Mouse (Mus musculus) gastrocnemius, postnatal 4 days (tissue): ENCODE data around the gene Gm21704. TPM values are rescaled to one million over a fixed set of nuclear protein-coding genes. Genes with fewer than 3 reads are reported as not detected.
"Not testable (repeated sequence)": the region's sequence is repeated elsewhere in the genome, so short reads cannot be mapped to it uniquely, and the experiment has no call there.

Experiments
- DNase-seq, 2 experiments: peaks; one replicate each; pipeline ENCODE4 v3.0.0; 2021 to 2022; ENCODE audit warnings: low spot score in 2 of 2, mixed read lengths in 2 of 2
- long read RNA-seq, 2 experiments: library from polyadenylated mRNA; stranded (forward); transcript quantifications; one replicate each; pipeline ENCODE4 v2.0.0; 2021
- total RNA-seq, 2 experiments: library from RNA; stranded (reverse); gene quantifications; 2 replicates each; pipeline ENCODE4 v1.2.3; 2021

Gm21704 gene
- not detected for total RNA-seq
- long read RNA-seq, experiment 1: 0 reads
- long read RNA-seq, experiment 2: 0 reads

GRCm38 (mm10) chrY:3410067-3410466 lies at the start of gene Gm21704, which contains the start of gene Gm21708:
Gm21704 (minus strand) TSS chrY:3410167.
Gm21708 (minus strand) TSS chrY:3410167.
- DNase-seq: not testable (repeated sequence)

- not testable (repeated sequence) for DNase-seq
These were observed 64.7 kb downstream of the Gm21704 start, which contains the start of gene Gm21693 for GRCm38 (mm10) chrY:3345229-3345628. Gm21693 (minus strand) TSS chrY:3345329.

- DNase-seq: not testable (repeated sequence)
These were observed 69.3 kb downstream of the Gm21704 start for GRCm38 (mm10) chrY:3340661-3341060.

Other genes with a start within 250 kb of the Gm21704 start
- gene Gm21677, start 103.7 kb downstream of the Gm21704 start, total RNA-seq: not detected
- gene Gm21693, start 64.8 kb downstream of the Gm21704 start, total RNA-seq: not detected
- not detected for gene Gm21708, start within 50 bp of the Gm21704 start, total RNA-seq